Mouse (Mus musculus): Measurements from ENCODE around the gene Nradd. TPM values are rescaled to one million over a fixed set of nuclear protein-coding genes. Genes with fewer than 3 reads are reported as not detected.

Gene Nradd
- total RNA-seq, 2 experiments from 2014 or later: 1.8 to 2.4 TPM

DNA sequence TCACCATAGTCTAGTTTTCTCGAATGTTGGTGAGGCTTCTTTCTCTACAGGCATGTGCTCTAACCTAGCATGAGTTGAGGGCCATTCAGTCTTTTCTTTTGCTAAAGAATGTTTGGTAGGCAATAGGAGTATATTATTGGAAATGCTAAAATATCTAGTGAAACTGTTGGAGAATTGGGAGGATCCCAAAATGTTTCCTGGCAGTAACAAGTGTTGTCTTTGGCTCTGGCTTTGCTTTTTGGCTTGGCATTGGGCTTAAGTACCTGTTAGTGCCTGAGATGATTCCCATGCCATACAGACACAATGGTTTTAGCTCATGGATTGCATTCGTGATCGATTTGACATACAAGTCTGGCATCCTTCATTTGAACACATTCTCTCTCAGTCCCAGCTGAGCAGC is 12.8 kb downstream of the Nradd start:
- DNase-seq: no peak

DNA sequence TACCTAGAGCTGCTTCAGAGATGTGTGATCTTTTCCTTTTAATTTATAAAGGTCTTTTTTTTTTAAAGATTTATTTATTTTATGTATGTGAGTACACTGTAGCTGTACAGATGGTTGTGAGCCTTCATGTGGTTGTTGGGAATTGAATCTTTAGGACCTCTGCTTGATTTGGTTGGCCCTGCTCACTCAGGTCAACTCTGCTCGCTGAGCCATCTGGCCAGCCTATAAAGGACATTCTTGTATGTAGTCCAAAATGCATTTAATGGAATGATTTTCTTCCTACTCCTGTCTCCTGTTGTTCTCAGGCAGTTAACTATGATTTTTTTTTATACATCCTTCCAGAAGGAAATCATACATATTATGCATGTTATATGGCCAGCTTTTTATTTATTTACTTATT is 40.7 kb downstream of the Nradd start:
- DNase-seq: no peak

DNA sequence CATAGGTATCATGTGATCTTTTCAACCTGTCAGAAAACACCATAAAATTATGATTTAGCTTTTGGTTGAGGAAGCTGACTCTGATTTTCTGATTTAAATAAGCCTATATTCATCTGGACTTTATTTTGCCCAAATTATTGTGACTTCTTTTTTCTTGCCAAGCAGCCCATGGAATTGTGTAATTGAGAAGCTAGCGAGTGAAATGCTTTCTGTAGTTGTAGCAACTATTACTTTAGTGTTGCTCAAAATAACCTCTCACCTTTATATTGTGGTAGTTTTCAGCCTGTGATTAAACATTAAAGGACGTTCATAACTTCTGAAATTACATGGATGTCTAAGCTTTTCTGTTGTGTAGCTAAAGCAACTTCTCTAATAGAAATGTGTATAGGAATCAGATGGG is 42.1 kb downstream of the Nradd start:
- DNase-seq: no peak

Small RNA genes lying within 50 kb of the gene (microRNA-seq; reads per million reads assigned to microRNA genes)
- gene Mir8107: 0.21 to 0.30 reads per million in 2 experiments

Other genes with a start within 250 kb of the Nradd start
- 10 to 100 TPM; 53.5 to 54.3 TPM for gene Ptpn23, start 216.2 kb downstream of the Nradd start, total RNA-seq (2021)
- not detected for gene Ngp, start 204.7 kb downstream of the Nradd start, total RNA-seq (2021)
- 10 to 100 TPM; 24.0 to 25.8 TPM for gene Klhl18, start 147.8 kb downstream of the Nradd start, total RNA-seq (2021)
- gene Kif9, start 147.5 kb downstream of the Nradd start, total RNA-seq (2021): 1 to 10 TPM; 3.0 to 3.8 TPM
- gene Setd2, start 91.9 kb downstream of the Nradd start, total RNA-seq (2021): 10 to 100 TPM; 62.6 to 67.6 TPM
- 10 to 100 TPM; 14.0 to 17.5 TPM for gene Nbeal2, start 29.7 kb upstream of the Nradd start, total RNA-seq (2021)
- gene Ccdc12, start 32.1 kb upstream of the Nradd start, total RNA-seq (2021): 10 to 100 TPM; 48.3 to 54.5 TPM
- not detected for gene Myl3, start 117.4 kb upstream of the Nradd start, total RNA-seq (2021)
- 1 to 10 TPM; 4.3 to 4.8 TPM for gene Pth1r, start 122.7 kb upstream of the Nradd start, total RNA-seq (2021)
- gene Prss42, start 173.7 kb upstream of the Nradd start, total RNA-seq (2021): not detected
- not detected for gene Prss44, start 189.5 kb upstream of the Nradd start, total RNA-seq (2021)
- not detected for gene Prss43, start 202.2 kb upstream of the Nradd start, total RNA-seq (2021)
- under 1 TPM in 1 of 2 experiments, not detected in 1; 0.63 TPM for gene Prss45, start 210.1 kb upstream of the Nradd start, total RNA-seq (2021)
- gene Prss46, start 220.1 kb upstream of the Nradd start, total RNA-seq (2021): not detected
- under 1 TPM; 0.40 to 0.78 TPM for gene Prss50, start 233.5 kb upstream of the Nradd start, total RNA-seq (2021)